Mouse (Mus musculus) ES-E14 (cell line): ENCODE data around the gene Tnfrsf25.

ENCODE experiments used
- CHD2 ChIP-seq: IDR thresholded peaks from 2 replicates; pipeline ENCODE4 v1.6.1; 2014; ENCODE audit warnings: mild to moderate bottlenecking, low read depth, low read length, inconsistent platforms
- HCFC1 ChIP-seq: IDR thresholded peaks from 2 replicates; pipeline ENCODE4 v1.6.1; 2012; ENCODE audit warnings: low read length, inconsistent platforms, borderline replicate concordance; ENCODE audit not compliant: insufficient read depth
- ZNF384 ChIP-seq: IDR thresholded peaks from 2 replicates; pipeline ENCODE4 v1.6.1; 2012; ENCODE audit warnings: low read depth, low read length, inconsistent platforms

GRCm38 (mm10) chr4:152133213-152133612 is 17.5 kb downstream of the Tnfrsf25 start:
- TF ChIP-seq HCFC1 (no peak), CHD2 (no peak), ZNF384 (no peak)
